Mouse (Mus musculus): ENCODE results near the gene Arhgef10l. TPM values are rescaled to one million over a fixed set of nuclear protein-coding genes. Genes with fewer than 3 reads are reported as not detected.
"Not testable (repeated sequence)": the region's sequence is repeated elsewhere in the genome, so short reads cannot be mapped to it uniquely, and the experiment has no call there.

Gene Arhgef10l
- total RNA-seq, 2 experiments from 2014 or later: 17.5 to 25.7 TPM

GRCm38 (mm10) chr4:140572376-140572775 is 93.4 kb downstream of the Arhgef10l start:
- DNase-seq: peak; percentile 13

DNA sequence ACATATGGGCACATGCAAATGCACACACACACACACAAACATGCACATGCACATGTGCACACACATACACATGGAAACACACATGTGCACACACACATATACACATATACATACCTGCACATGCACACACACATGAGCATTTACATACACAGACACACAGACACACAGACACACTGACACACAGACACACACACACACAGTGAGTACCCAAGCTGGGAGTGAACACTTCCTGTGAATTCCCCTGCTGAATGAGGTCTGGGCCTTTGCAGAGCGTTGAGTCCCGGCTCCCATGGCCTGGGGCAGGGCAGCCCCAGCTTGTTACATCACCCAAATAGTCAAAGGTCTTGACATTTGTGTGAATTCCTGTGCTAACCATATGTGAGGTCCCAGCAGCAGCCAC is 96.4 kb downstream of the Arhgef10l start:
- no peak for DNase-seq

- DNase-seq: no peak
These were observed 97.8 kb downstream of the Arhgef10l start for GRCm38 (mm10) chr4:140567911-140568480.

GRCm38 (mm10) chr4:140566785-140567184 is 99.0 kb downstream of the Arhgef10l start:
- DNase-seq: no peak

DNA sequence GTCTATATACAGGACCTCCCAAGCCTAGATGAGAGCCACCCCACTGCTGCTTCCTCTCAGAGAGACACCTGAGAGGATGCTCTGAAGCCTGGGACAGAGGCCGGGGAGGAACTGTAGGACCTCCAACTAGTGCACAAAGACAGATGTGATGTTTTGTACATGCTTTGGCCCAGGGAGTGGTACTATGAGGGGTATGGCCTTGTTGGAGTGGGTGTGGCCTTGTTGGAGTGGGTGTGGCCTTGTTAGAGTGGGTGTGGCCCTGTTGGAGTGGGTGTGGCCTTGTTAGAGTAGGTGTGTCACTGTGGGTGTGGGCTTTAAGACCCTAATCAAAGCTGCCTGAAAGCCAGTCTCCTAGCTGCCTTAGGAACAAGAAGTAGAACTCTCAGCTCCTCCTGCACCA is 101.4 kb downstream of the Arhgef10l start:
- not testable (repeated sequence) for DNase-seq

DNA sequence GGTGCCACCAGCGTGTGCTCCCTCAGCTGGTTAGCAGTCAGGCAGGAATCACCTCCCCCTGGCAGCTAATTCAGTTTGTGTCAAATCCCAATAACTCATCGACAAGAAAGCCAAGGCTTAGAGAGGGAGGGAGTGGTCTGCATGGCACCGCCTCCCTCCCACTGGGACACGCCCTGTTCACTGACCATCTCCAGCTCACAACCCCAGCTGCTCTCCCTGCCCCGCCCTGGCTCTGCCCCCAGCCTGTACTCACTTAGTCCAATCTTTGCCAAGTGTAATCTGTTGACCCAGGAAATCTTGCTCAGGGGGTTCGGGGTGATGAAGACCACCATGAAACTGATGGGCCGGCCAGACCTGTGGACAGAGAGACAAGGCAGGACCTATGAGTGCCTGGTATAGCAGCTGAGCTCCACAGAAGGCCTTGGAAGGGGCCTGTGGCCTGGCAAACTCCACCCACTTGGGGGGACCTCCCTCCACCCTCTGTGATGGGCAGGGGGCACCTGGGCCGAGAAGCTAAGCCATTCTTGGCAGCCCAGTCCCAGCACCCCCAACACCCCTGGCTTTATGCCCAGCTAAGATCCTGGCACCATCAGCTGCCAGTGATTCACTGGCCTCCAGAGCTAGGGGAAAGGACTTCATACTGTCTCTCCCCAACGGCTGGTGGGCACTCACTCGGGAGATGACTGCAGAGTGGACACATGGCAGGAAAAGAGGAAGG is 103.2 kb downstream of the Arhgef10l start:
- DNase-seq: peak; percentile 50

DNA sequence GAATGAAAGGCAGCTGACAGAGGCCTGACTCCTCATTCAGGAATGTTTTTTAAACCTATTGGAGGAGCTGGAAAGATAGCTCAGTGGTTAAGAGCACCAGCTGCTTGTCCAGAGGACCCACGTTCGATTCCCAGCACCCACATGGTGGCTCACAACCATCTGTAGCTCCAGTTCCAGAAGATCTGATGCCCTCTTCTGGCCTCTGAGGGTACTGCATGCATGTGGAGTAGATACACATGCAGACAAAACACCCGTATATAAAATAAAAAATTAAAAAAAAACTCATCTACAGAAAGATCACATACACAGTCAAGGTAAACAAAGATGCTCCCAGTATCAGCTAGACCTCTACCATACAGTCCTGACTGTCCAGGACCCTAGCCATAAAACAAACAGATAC is 104.1 kb downstream of the Arhgef10l start:
- DNase-seq: no peak

DNA sequence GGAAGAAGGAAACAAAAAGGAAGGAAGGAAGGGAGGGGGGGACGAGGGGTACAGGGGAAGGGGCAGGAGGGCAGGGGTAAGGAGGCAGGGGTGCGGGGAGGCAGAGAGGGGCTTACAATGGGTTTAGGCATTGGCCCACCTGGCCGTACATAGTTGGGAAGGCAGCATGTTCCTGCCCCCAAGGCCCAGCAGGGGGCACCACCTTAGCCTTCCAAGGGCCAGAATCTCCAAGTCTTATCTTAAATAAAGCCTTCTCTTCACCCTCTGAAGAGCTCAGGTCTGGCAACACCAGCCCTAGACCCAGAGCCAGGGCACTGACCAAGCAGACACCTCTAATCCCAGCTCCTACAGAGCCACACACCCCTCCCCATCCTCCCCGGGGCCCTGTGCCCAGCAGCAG is 106.0 kb downstream of the Arhgef10l start:
- DNase-seq: no peak

- no peak for DNase-seq
These were observed 107.6 kb downstream of the Arhgef10l start for GRCm38 (mm10) chr4:140558193-140558592.

DNA sequence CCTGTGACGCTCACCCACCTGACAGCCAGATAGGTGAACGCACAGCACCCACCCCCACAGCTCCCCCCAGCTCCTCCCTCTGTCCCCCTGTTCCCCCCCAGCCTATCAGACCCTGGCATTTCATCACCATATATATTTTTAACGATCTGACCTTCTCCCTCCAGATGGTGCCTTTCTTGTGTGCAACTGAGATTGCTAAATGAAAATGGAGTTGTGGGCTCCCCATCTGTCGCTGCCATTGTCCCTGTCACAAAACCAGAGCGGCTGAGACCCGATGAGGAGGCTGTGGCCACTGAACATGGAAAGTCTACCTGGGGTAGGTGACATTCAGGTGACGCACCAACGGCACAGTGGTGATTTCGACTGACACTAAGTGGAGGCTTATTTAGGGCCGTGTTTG is 109.3 kb downstream of the Arhgef10l start:
- DNase-seq: no peak

DNA sequence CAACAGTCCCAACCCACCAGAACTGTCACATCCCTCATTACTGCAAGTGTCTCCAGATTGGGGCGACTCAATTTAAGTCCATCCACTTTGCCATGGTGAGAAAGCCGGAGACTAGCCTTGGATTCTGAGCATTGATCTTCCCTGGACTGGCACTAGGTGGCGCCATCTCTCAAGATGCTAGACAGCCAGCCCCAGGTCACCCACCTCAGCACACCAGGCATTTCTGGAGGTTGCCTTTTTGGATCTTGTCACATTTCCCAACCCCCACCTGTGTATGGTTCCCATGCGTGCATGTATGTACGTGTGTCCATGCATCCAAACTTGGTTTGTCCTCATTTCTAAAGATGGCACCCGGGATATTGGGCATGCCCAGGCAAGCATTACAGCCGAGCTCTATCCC is 110.5 kb downstream of the Arhgef10l start:
- peak; percentile 76 for DNase-seq

DNA sequence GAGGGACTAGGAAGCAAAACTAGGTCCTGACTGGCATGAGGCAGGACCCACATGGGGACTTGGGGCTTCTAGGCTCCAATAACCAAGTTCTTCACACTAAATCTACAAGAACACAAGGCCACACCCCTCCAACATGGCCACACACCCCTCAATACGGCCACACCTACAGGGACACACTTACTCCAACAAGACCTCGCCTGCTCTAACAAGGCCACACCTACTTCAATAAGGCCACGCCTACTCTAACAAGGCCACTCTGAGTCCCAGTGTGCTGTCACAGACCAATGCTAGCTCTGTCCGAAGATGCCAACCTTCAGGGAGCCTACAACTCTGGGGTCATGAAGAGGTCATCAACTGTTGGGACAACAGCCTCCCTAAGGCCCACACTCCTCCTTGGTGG is 111.3 kb downstream of the Arhgef10l start:
- no peak for DNase-seq

GRCm38 (mm10) chr4:140551766-140552165 is 114.0 kb downstream of the Arhgef10l start:
- DNase-seq: no peak

GRCm38 (mm10) chr4:140550670-140551069 is 115.1 kb downstream of the Arhgef10l start:
- DNase-seq: no peak

DNA sequence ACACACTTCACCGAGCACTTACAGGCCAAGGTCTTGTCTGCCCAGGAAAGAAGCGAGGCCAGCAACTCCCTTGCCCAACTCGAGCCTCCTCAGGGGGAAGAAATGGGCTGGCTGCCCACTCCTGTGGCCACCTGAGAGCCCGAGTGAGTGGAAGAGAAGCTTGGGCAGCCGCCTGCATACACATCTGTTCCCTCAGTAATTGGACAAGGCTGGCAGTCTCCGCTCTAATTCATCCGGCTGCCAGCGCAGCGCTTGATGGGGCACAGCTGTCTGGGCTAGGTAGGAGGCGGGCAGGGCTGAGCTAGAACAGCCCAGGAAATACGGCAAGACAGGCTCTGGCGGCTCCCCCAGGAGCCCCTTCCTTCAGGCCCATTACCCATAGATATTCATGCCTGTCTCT is 115.8 kb downstream of the Arhgef10l start:
- DNase-seq: peak; percentile 78

- DNase-seq: peak; percentile 83
These were observed 118.3 kb downstream of the Arhgef10l start for GRCm38 (mm10) chr4:140547488-140547887.

DNA sequence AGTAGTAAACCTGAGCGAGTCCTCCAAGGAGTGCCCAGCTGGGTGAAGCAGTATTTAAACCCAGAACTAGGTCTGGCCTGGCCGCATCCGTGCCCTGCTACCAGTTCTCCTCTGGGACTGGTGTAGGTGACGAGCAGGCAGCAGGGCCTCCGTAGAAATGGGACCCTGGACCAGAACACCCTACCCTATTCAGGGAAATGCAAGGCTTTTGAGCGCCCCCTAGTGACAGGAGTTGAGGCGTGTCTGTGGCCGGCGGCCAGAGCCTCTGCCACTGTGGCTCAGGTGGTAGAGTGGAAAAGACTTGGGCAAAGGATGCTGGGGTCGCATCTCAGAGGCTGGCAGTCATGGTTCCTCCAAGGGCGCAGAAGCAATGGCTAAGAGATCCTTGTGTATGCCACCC is 126.7 kb downstream of the Arhgef10l start:
- peak; percentile 78 for DNase-seq

- DNase-seq: no peak
These were observed 128.2 kb downstream of the Arhgef10l start for GRCm38 (mm10) chr4:140537561-140538021.

DNA sequence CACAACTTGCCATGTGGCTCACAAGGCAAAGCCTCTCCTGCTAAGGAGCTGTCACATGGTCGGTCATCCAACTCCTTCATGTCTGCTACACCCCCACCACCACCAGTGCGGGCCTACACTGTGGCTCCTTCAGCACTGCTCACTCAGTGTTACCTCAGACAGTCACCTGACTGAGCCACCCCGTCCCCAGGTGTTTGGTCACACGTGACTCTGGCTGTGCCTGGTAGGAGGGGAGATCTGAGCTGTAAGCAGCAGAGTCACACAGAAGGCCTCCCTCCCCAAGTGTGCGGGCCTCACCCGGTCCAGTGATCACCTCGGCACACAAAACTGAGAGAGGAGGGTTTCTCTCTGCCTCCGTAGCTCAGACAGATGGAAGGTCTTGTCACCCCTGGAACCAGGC is 130.5 kb downstream of the Arhgef10l start:
- DNase-seq: no peak

GRCm38 (mm10) chr4:140532270-140532669 is 133.5 kb downstream of the Arhgef10l start:
- peak; percentile 11 for DNase-seq

GRCm38 (mm10) chr4:140531024-140531423 is 134.8 kb downstream of the Arhgef10l start:
- DNase-seq: peak; percentile 39

DNA sequence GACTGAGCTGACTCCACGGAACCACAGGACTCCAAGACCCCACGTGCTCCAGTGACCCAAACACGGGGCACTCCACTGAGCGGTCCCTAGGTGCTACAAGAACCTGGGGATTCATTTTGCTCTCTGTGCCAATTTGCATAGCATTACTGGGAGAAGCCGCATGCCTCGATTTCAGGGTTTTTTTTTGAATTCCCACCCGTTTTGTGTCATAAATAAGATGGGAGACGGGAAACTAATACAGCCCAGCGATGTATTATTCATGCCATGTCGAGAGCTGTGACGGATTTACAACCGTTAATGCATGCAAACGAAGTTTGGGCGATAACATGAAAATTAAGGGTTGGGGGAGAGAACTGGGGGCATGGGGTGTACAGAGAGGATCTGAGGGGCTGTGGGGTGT is 136.1 kb downstream of the Arhgef10l start:
- DNase-seq: no peak

DNA sequence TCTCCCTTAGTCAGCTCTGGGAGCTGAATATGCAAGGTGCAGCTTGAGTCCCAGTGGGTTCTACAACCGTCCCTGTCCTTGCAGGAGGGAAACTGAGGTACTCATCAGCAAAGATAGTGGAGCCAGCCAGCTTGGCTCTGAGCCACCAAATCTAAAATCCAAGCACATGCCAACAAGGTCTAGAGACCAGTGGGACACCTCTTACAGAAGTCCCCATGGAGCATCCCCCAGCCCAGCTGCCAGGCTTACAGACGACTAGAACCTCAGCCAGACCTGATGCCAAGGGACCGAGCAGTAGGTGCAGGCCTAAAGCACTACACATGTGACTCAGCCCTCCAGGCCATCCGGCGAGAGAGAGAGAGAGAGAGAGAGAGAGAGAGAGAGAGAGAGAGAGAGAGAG is 137.4 kb downstream of the Arhgef10l start:
- DNase-seq: no peak

GRCm38 (mm10) chr4:140525674-140526177 is 140.1 kb downstream of the Arhgef10l start:
- no peak for DNase-seq

All from adrenal gland, postnatal 10 days (tissue).